Mouse (Mus musculus) lung, embryonic 15.5 days (tissue): ENCODE measurements around the gene Bcar1. TPM values are rescaled to one million over a fixed set of nuclear protein-coding genes. Genes with fewer than 3 reads are reported as not detected.
A peak's percentile ranks its signal among the peaks of the same experiment; 100 is the strongest.

Source experiments
- ATAC-seq: fragments of 200-750 bp; cut with Nextera tagmentation; 2 replicates; pipeline ENCODE4 v1.8.0; 2017; ENCODE audit warnings: moderate number of reproducible peaks, borderline replicate concordance; ENCODE audit not compliant: low FRiP score, low TSS enrichment; ENCODE audit errors: extremely low read depth
- H3K27ac ChIP-seq: fragments of 300-500 bp; sonication (generic); 2 replicates; pipeline ENCODE4 v1.5.1; 2015; ENCODE audit warnings: moderate library complexity, mild to moderate bottlenecking, inconsistent platforms
- H3K27me3 ChIP-seq: fragments of 300-500 bp; sonication (generic); 2 replicates; pipeline ENCODE4 v1.6.1; 2015; ENCODE audit warnings: inconsistent platforms
- H3K36me3 ChIP-seq: fragments of 300-500 bp; sonication (generic); 2 replicates; pipeline ENCODE4 v1.6.1; 2015; ENCODE audit warnings: inconsistent platforms
- H3K4me1 ChIP-seq: fragments of 300-500 bp; sonication (generic); 2 replicates; pipeline ENCODE4 v1.6.1; 2015; ENCODE audit warnings: inconsistent platforms
- H3K4me2 ChIP-seq: fragments of 300-500 bp; sonication (generic); 2 replicates; pipeline ENCODE4 v1.6.1; 2015; ENCODE audit warnings: inconsistent platforms, mild to moderate bottlenecking, moderate library complexity
- H3K4me3 ChIP-seq: fragments of 300-500 bp; sonication (generic); 2 replicates; pipeline ENCODE4 v1.5.1; 2015; ENCODE audit warnings: mild to moderate bottlenecking, inconsistent platforms
- H3K9ac ChIP-seq: fragments of 300-500 bp; sonication (generic); 2 replicates; pipeline ENCODE4 v1.6.1; 2015; ENCODE audit warnings: inconsistent platforms
- H3K9me3 ChIP-seq: fragments of 300-500 bp; sonication (generic); 2 replicates; pipeline ENCODE4 v1.6.1; 2016; ENCODE audit warnings: inconsistent platforms
- WGBS: fragments of 180-500 bp; shearing (Covaris S2); methylation state at CpG from one replicate; pipeline ENCODE4 v1.1.7; 2015; 5-methylcytosine and 5-hydroxymethylcytosine counted together
- polyA plus RNA-seq: library from polyadenylated mRNA; unstranded; fragments of >200 nt; fragmentation: Nextera tagmentation; extraction: Ambion mirVana; gene quantifications from 2 replicates; pipeline ENCODE4 v1.2.1, GENCODE M21; 2015

The Bcar1 gene
- polyA plus RNA-seq, 1 experiment from 2014 or later = 42.6 TPM

DNA sequence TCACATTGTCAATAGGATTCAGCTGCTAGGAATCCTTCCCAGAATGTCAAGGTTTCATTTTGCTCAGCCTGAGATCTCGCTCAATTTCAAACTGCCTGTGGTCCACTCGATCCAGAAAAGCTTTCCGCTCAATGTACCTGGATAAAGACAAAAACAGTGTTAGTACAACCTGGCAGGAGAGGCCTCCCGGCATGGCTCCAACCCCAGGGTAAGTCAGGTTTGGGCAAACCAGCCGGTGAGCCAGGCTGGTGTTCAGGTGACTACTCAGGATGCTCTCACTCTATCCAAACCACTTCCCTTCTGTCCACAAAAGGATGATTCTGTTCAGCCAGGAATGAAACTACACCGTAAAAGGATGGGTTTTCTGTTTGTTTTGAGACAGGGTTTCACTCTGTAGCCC, 25.0 kb upstream of the Bcar1 start:
- Histone ChIP-seq H3K9ac (no peak overlapping the region), H3K4me2 (no peak overlapping the region), H3K4me3 (no peak overlapping the region), H3K27me3 (no peaks in the 10 kb centered on the region), H3K27ac (no peak overlapping the region), H3K9me3 (no peaks in the 10 kb centered on the region), H3K36me3 (peaks cover 27% of the 10 kb centered on the region), H3K4me1 (peaks cover 15% of the 10 kb centered on the region)
- 79% methylated on average over 6 of the region's 6 CpGs for WGBS
- no peak for ATAC-seq

DNA sequence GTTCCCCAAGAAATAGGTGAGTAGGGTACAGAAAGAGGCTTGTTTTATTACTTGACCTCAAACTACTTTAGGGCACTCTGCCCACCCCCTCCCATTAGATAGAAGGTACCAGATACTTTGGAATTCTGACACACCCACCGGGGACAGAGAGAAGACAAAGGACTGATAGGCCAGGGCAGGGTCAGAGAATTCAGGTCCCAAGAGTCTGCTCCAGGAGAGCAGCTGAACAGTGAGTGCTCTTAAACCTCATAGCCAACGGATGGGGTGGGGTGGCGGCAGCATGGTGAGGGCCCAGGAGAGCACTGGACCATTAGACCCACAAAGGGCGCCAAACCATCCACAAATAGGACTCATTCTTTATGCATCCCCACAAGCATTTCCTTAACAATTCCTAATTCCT, 22.0 kb upstream of the Bcar1 start:
- no peak overlapping the region for H3K4me3 ChIP-seq
- no peak for ATAC-seq
- H3K36me3 ChIP-seq = peaks cover 27% of the 10 kb centered on the region
- no peak overlapping the region for H3K9ac ChIP-seq
- no peak overlapping the region for H3K4me2 ChIP-seq
- 87% methylated on average over 4 of the region's 4 CpGs for WGBS
- H3K27me3 ChIP-seq = no peaks in the 10 kb centered on the region
- no peak overlapping the region for H3K27ac ChIP-seq
- H3K9me3 ChIP-seq = no peaks in the 10 kb centered on the region
- H3K4me1 ChIP-seq = peaks cover 5% of the 10 kb centered on the region

DNA sequence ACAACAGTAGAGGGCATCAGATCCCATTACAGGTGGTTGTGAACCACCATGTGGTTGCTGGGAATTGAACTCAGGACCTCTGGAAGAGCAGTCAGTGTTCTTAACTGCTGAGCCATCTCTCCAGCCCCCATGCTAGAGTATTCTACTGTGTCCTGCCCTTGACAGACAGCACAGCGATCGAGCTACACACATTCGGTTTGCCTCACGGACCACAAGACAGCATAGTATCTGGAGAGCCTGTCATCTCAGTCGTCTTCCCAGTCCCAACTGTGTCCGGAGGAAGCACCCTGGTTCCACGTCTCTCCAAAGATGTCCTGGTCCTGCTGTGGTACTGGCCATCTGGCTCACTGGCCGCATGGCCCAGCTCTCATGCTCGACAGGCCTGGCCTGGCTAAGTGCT, 21.5 kb upstream of the Bcar1 start:
- WGBS = 95% methylated on average over 9 of the region's 9 CpGs
- H3K9me3 ChIP-seq = no peaks in the 10 kb centered on the region
- no peak overlapping the region for H3K4me2 ChIP-seq
- H3K4me1 ChIP-seq = peaks cover 2% of the 10 kb centered on the region
- ATAC-seq = no peak
- H3K9ac ChIP-seq = no peak overlapping the region
- peaks cover 27% of the 10 kb centered on the region for H3K36me3 ChIP-seq
- H3K27ac ChIP-seq = no peak overlapping the region
- no peaks in the 10 kb centered on the region for H3K27me3 ChIP-seq
- H3K4me3 ChIP-seq = no peak overlapping the region

DNA sequence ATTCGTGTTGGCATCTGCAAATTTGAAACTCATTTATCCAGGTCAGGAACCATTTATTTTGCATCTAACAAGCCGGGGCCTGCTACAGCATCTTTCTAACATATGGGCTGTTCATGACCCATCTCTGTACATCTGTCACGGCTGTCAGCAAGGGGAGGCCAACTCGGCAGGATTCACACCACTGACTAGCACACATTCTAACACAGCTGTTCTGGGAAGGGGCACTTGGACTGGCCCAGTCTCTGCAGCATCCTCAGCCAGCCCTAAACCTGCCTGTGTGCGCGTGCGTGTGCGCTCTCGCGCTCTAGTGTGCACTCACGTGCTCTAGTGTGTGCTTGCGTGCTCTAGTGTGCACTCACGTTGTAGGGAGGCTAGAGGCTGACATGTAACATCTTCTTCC, 17.1 kb upstream of the Bcar1 start:
- H3K9me3 ChIP-seq = no peaks in the 10 kb centered on the region
- peaks cover 5% of the 10 kb centered on the region; the same call in 1 of the 2 replicates for H3K36me3 ChIP-seq
- 76% methylated on average over 13 of the region's 13 CpGs for WGBS
- no peak for ATAC-seq
- H3K4me3 ChIP-seq = no peak overlapping the region
- no peaks in the 10 kb centered on the region for H3K4me1 ChIP-seq
- H3K27ac ChIP-seq = no peak overlapping the region
- no peak overlapping the region for H3K9ac ChIP-seq
- H3K27me3 ChIP-seq = no peaks in the 10 kb centered on the region
- H3K4me2 ChIP-seq = no peak overlapping the region

- no peak overlapping the region for H3K4me2 ChIP-seq
- no peaks in the 10 kb centered on the region for H3K9me3 ChIP-seq
- no peaks in the 10 kb centered on the region for H3K27me3 ChIP-seq
- no peak for ATAC-seq
- H3K36me3 ChIP-seq = no peaks in the 10 kb centered on the region
- peaks cover 14% of the 10 kb centered on the region for H3K4me1 ChIP-seq
- H3K4me3 ChIP-seq = no peak overlapping the region
- no peak overlapping the region for H3K9ac ChIP-seq
- 86% methylated on average over 5 of the region's 5 CpGs for WGBS
- no peak overlapping the region for H3K27ac ChIP-seq
These were observed 15.2 kb upstream of the Bcar1 start for GRCm38 (mm10) chr8:111758817-111759216.

GRCm38 (mm10) chr8:111757599-111757998, 14.0 kb upstream of the Bcar1 start:
- Histone ChIP-seq H3K36me3 (no peaks in the 10 kb centered on the region), H3K4me3 (no peak overlapping the region), H3K9me3 (no peaks in the 10 kb centered on the region), H3K4me2 (no peak overlapping the region), H3K4me1 (peaks cover 17% of the 10 kb centered on the region), H3K9ac (no peak overlapping the region), H3K27ac (no peak overlapping the region), H3K27me3 (no peaks in the 10 kb centered on the region)
- no peak for ATAC-seq
- WGBS = 85% methylated on average over 9 of the region's 9 CpGs

- ATAC-seq = no peak
- H3K27me3 ChIP-seq = no peaks in the 10 kb centered on the region
- H3K9me3 ChIP-seq = no peaks in the 10 kb centered on the region
- H3K4me2 ChIP-seq = no peak overlapping the region
- no peak overlapping the region for H3K4me3 ChIP-seq
- peaks cover 21% of the 10 kb centered on the region for H3K4me1 ChIP-seq
- H3K27ac ChIP-seq = no peak overlapping the region
- 71% methylated on average over 6 of the region's 6 CpGs for WGBS
- no peak overlapping the region for H3K9ac ChIP-seq
- H3K36me3 ChIP-seq = no peaks in the 10 kb centered on the region
These were observed 11.1 kb upstream of the Bcar1 start for GRCm38 (mm10) chr8:111754736-111755135.

GRCm38 (mm10) chr8:111754088-111754487, 10.5 kb upstream of the Bcar1 start:
- Histone ChIP-seq H3K27me3 (no peaks in the 10 kb centered on the region), H3K36me3 (no peaks in the 10 kb centered on the region), H3K27ac (peak overlapping the region; percentile 5), H3K4me1 (peaks cover 21% of the 10 kb centered on the region), H3K4me3 (no peak overlapping the region), H3K4me2 (no peak overlapping the region), H3K9ac (no peak overlapping the region), H3K9me3 (no peaks in the 10 kb centered on the region)
- ATAC-seq = peak; percentile 52; the same call in 1 of the 2 replicates
- 23% methylated on average over 2 of the region's 2 CpGs for WGBS

- H3K4me1 ChIP-seq = peaks cover 39% of the 10 kb centered on the region
- H3K27ac ChIP-seq = no peak overlapping the region
- no peaks in the 10 kb centered on the region for H3K36me3 ChIP-seq
- no peaks in the 10 kb centered on the region for H3K27me3 ChIP-seq
- 44% methylated on average over 6 of the region's 6 CpGs for WGBS
- H3K9ac ChIP-seq = no peak overlapping the region
- no peak for ATAC-seq
- no peak overlapping the region for H3K4me2 ChIP-seq
- no peaks in the 10 kb centered on the region for H3K9me3 ChIP-seq
- no peak overlapping the region for H3K4me3 ChIP-seq
These were observed 5.2 kb upstream of the Bcar1 start for GRCm38 (mm10) chr8:111748766-111749165.

DNA sequence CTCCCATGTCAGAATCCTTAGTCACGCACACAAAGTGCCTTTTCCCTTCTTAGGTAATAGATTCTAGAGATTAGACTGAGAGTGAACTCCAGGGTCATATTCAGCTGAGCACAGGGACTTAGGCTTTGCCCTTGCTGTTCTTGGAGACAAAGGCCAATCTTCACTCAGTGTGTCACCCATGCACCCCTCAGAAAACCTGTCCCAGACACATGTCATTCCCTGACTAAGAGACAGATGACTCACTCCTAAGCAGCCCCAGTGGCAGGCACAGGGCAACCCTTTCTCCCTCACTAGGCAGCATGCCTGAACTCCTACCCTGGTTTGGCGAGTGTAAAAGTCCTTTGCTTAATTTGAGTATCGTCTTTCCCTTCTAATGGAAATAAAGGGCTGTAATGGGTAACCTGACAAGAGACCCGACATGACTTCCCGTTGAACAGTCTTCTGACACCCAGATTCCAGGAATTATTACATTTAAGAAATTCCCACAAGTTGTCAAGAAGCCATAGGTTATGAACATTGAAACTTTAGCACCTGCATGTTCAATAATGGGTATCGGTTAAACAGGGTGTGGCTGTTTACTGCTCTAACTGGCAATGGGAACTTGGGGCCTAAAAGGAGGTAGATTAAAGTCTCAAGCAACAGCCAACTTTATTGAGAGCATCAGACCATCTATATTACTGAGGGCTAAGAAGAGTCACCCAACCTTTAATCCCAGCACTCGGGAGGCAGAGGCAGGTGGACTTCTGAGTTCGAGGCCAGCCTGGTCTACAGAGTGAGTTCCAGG, 4.4 kb upstream of the Bcar1 start:
- Histone ChIP-seq H3K4me2 (no peak overlapping the region), H3K9ac (no peak overlapping the region), H3K27ac (no peak overlapping the region), H3K4me3 (no peak overlapping the region), H3K27me3 (no peaks in the 10 kb centered on the region), H3K36me3 (no peaks in the 10 kb centered on the region), H3K4me1 (peaks cover 36% of the 10 kb centered on the region), H3K9me3 (no peaks in the 10 kb centered on the region)
- WGBS = 82% methylated on average over 8 of the region's 8 CpGs
- no peak for ATAC-seq

DNA sequence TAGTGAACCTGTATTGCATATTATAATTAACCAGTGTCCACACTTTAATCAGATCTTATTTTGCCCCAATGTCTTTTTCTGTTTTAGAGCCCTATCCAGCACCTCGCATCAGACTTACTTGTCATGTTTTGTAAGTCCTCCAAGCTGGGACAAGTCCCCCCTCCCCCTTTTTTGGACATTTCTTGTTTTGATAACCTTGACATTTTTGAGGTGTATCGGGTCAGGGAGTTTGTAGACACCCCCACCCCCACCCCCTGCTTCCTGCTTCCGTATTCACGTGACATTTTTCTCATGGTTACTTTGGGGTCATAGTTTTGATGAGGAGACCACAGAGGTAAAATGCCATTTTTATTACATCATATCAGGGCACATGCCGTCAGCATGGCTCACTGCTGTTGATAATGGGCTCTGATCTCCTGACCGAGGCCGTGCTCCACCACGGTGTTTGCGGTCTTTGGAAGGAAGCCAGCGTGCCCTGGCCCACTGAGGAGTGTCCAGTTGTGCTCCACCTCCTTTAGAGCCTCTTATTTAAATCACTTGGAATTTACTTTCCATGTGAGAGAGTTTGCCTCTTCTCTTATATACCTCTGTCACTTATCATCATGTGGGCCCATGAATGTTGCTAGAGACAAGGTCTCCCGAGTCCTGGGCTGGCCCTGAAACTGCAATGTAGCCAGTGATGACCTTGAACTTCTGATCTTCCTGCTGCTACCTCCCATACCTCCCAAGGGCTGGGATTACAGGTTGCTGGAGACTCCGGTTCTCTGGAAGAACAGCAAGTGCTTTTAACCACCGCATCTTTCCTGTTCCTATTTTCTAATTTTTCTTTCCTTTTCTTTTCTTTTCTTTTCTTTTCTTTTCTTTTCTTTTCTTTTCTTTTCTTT, 3.2 kb upstream of the Bcar1 start:
- no peak for ATAC-seq
- Histone ChIP-seq H3K27me3 (no peaks in the 10 kb centered on the region), H3K9ac (no peak overlapping the region), H3K4me2 (peak overlapping the region; percentile 59; the same call in 1 of the 2 replicates), H3K36me3 (no peaks in the 10 kb centered on the region), H3K4me3 (no peak overlapping the region), H3K9me3 (no peaks in the 10 kb centered on the region), H3K4me1 (peaks cover 44% of the 10 kb centered on the region), H3K27ac (peak overlapping the region; percentile 84)
- 38% methylated on average over 13 of the region's 13 CpGs for WGBS
